Mouse (Mus musculus) heart, adult 2 months (tissue): ENCODE measurements around the gene Pagr1a. TPM values are rescaled to one million over a fixed set of nuclear protein-coding genes. Genes with fewer than 3 reads are reported as not detected.

ENCODE experiments used
- DNase-seq, 2 experiments: peaks; one replicate each; pipeline ENCODE4 v3.0.0; 2021
- H3K27ac ChIP-seq: fragments of 200-600 bp; 2 replicates; pipeline ENCODE4 v1.8.1; 2022
- H3K27me3 ChIP-seq: fragments of 200-500 bp; 2 replicates; pipeline ENCODE4 v1.6.1; 2012; ENCODE audit warnings: mild to moderate bottlenecking, low read length, inconsistent platforms, mixed read lengths; ENCODE audit not compliant: control insufficient read depth, insufficient read depth
- H3K36me3 ChIP-seq: fragments of 200-500 bp; 2 replicates; pipeline ENCODE4 v1.6.1; 2012; ENCODE audit warnings: low read length, inconsistent platforms; ENCODE audit not compliant: control insufficient read depth, insufficient read depth
- H3K4me1 ChIP-seq: fragments of 200-500 bp; 2 replicates; pipeline ENCODE4 v1.6.1; 2011; ENCODE audit warnings: low read length; ENCODE audit not compliant: control insufficient read depth, insufficient read depth
- H3K4me3 ChIP-seq: fragments of 200-600 bp; 2 replicates; pipeline ENCODE4 v1.8.1; 2022
- H3K79me2 ChIP-seq: fragments of 200-500 bp; replicated peaks from 2 replicates; pipeline ENCODE4 v1.6.1; 2012; ENCODE audit warnings: mild to moderate bottlenecking, inconsistent platforms, low read length, moderate library complexity, mixed read lengths; ENCODE audit not compliant: control insufficient read depth, insufficient read depth
- H3K9ac ChIP-seq: fragments of 200-500 bp; 2 replicates; pipeline ENCODE4 v1.6.1; 2012; ENCODE audit warnings: low read depth, mild to moderate bottlenecking, control low read depth, inconsistent platforms, low read length, mixed read lengths
- CTCF ChIP-seq: fragments of 200-600 bp; IDR thresholded peaks from 2 replicates; pipeline ENCODE4 v1.8.1; 2022; ENCODE audit warnings: antibody characterized with exemption, mild to moderate bottlenecking, moderate library complexity
- EP300 ChIP-seq: fragments of 200-500 bp; IDR thresholded peaks from 2 replicates; pipeline ENCODE4 v1.6.1; 2011; ENCODE audit warnings: low read depth, low read length, control low read depth; ENCODE audit not compliant: insufficient read depth
- POLR2A ChIP-seq: fragments of 200-500 bp; IDR thresholded peaks from 2 replicates; pipeline ENCODE4 v1.6.1; 2011; ENCODE audit warnings: mild to moderate bottlenecking, low read depth, low read length, control low read depth; ENCODE audit not compliant: insufficient read depth
- WGBS: fragments of 180-500 bp; shearing (Covaris S2); methylation state at CpG from one replicate; pipeline ENCODE4 v1.1.7; 2018; 5-methylcytosine and 5-hydroxymethylcytosine counted together
- intact Hi-C: fragments of 180-260 bp; cut with DNase I; formaldehyde crosslinking; loops from one replicate; pipeline ENCODE4 v1.15.1; 2025
- polyA plus RNA-seq: library from polyadenylated mRNA; depleted of rRNA; stranded (reverse); fragments of >200 nt; gene quantifications from 2 replicates; pipeline ENCODE4 v1.2.3, GENCODE M21; 2012
- total RNA-seq, 2 experiments: library from RNA; stranded (reverse); gene quantifications; 2 replicates each; pipeline ENCODE4 v1.2.3; 2021

The Pagr1a gene
- total and polyA plus RNA-seq, 3 experiments: 3.6 to 21.4 (median 12.8) TPM

- no peak for DNase-seq
- H3K4me1 ChIP-seq: peaks cover 8% of the 10 kb centered on the region
- no peak overlapping the region for H3K4me3 ChIP-seq
- no peaks in the 10 kb centered on the region for H3K79me2 ChIP-seq
- 67% methylated on average over 1 of the region's 1 CpGs for WGBS
- no peaks in the 10 kb centered on the region for H3K36me3 ChIP-seq
- H3K9ac ChIP-seq: no peak overlapping the region
- intact Hi-C loops: no loop called here
- no peak overlapping the region for H3K27ac ChIP-seq
- TF ChIP-seq CTCF (no peak), EP300 (no peak), POLR2A (no peak)
- H3K27me3 ChIP-seq: no peaks in the 10 kb centered on the region
These were observed 14.1 kb upstream of the Pagr1a start for GRCm38 (mm10) chr7:127031244-127031643.

DNA sequence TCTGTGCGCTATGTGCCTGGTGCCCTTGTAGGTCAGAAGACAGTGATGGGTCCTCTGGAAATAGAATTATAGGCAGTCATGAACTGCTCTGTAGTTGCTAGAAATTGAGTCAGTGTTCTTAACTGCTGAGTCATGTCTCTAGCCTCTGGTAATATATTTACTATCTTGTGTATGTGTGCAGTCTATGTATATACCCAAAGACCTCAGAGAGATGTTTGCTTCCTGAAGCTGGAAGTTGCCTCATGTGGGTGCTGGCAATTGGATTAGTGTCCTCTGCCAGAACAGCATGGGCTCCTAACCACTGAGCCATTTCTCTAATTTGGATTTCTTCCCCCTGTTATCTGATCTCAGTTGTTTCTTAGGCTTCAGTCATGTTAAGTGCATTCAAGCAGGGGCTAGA is 13.0 kb upstream of the Pagr1a start:
- Histone ChIP-seq H3K9ac (no peak overlapping the region), H3K27me3 (no peaks in the 10 kb centered on the region), H3K36me3 (no peaks in the 10 kb centered on the region), H3K4me1 (peaks cover 8% of the 10 kb centered on the region), H3K27ac (no peak overlapping the region), H3K79me2 (no peaks in the 10 kb centered on the region), H3K4me3 (no peak overlapping the region)
- intact Hi-C loops: no loop called here
- DNase-seq: no peak
- TF ChIP-seq CTCF (no peak), EP300 (no peak), POLR2A (no peak)
- 97% methylated on average over 1 of the region's 1 CpGs for WGBS

DNA sequence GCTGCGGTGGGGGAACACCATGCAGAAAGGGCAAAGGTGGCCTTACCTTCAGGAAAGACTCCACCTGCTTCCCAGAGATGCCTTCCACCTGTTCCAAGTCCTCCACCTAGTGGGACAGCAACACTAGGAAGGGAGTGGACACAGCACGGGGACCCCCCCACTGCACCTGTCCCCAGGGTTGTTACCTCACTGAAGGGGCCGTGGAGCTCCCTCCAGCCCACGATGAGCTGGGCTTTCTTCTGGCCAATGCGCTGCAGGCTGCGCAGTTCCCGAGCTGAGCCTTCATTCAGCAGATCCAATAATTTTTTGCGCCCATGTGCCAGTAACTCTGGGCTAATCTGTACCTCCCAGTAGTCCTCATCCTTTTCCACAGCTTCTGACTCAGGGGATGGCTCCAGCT is 10.7 kb upstream of the Pagr1a start:
- intact Hi-C loops: loop anchor here (1.0 to 5.0 kb wide), 3 partner anchors 131 to 269 kb away; partner anchors contain the start of genes Mapk3 and Taok2
- H3K27ac ChIP-seq: peak overlapping the region; percentile 87
- 56% methylated on average over 8 of the region's 8 CpGs for WGBS
- DNase-seq: no peak
- H3K27me3 ChIP-seq: no peaks in the 10 kb centered on the region
- peaks cover 9% of the 10 kb centered on the region for H3K4me1 ChIP-seq
- H3K4me3 ChIP-seq: peak overlapping the region; percentile 83
- H3K36me3 ChIP-seq: peaks cover 3% of the 10 kb centered on the region; the same call in 1 of the 2 replicates
- H3K9ac ChIP-seq: peak overlapping the region; percentile 76
- no peaks in the 10 kb centered on the region for H3K79me2 ChIP-seq
- TF ChIP-seq POLR2A (no peak), EP300 (no peak), CTCF (no peak)

- intact Hi-C loops: loop anchor here (1.0 to 5.0 kb wide), 3 partner anchors 130 to 268 kb away; partner anchors contain the start of genes Mapk3 and Taok2
- under 1% methylated on average over 48 of the region's 63 CpGs for WGBS
- Histone ChIP-seq H3K36me3 (peaks cover 3% of the 10 kb centered on the region; the same call in 1 of the 2 replicates), H3K4me1 (peaks cover 9% of the 10 kb centered on the region), H3K9ac (peak within 1 kb of the TSS; percentile 98), H3K27ac (peak within 1 kb of the TSS; percentile 92), H3K4me3 (peak within 1 kb of the TSS; percentile 83), H3K27me3 (no peaks in the 10 kb centered on the region), H3K79me2 (no peaks in the 10 kb centered on the region)
- TF ChIP-seq EP300: peak; percentile 78
- TF ChIP-seq CTCF: no peak
- TF ChIP-seq POLR2A: peak; percentile 97
- DNase-seq: peak; percentile 99 to 100
These were observed 10.0 kb upstream of the Pagr1a start, which contains the start of gene Maz for GRCm38 (mm10) chr7:127026984-127027726. TSS of gene Maz (minus strand) at chr7:127027037.

DNA sequence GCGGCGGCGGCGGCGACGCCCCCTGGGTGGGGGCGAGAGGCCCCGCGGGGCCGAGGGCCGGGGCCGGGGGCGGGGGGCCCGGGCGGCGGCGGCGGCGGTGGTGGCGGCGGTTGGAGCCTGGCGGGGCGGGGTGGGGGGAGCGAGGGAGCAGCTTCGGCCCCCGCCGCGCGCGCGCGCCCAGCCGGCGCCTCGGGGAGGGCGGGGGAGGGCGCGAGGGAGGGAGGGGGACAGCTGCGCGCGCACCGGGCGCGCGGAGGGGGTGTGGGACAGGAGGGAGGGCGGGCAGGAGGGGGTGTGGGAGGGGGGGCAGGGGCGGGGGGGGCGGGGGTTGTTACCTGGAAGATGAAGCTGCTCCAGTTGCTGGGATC is 9.4 kb upstream of the Pagr1a start:
- intact Hi-C loops: loop anchor here (5.0 kb wide), 2 partner anchors 129 to 144 kb away; partner anchors contain the start of gene Taok2
- WGBS: 1% methylated on average over 16 of the region's 48 CpGs
- no peak overlapping the region; the same call in 1 of the 2 replicates for H3K4me3 ChIP-seq
- peak overlapping the region; percentile 87 for H3K27ac ChIP-seq
- peaks cover 3% of the 10 kb centered on the region; the same call in 1 of the 2 replicates for H3K36me3 ChIP-seq
- no peaks in the 10 kb centered on the region for H3K79me2 ChIP-seq
- peak in 1 of 2 experiments; percentile 86 for DNase-seq
- TF ChIP-seq CTCF: no peak
- no peak for TF ChIP-seq EP300
- TF ChIP-seq POLR2A: no peak
- H3K9ac ChIP-seq: peak overlapping the region; percentile 98
- no peaks in the 10 kb centered on the region for H3K27me3 ChIP-seq
- H3K4me1 ChIP-seq: peaks cover 9% of the 10 kb centered on the region

DNA sequence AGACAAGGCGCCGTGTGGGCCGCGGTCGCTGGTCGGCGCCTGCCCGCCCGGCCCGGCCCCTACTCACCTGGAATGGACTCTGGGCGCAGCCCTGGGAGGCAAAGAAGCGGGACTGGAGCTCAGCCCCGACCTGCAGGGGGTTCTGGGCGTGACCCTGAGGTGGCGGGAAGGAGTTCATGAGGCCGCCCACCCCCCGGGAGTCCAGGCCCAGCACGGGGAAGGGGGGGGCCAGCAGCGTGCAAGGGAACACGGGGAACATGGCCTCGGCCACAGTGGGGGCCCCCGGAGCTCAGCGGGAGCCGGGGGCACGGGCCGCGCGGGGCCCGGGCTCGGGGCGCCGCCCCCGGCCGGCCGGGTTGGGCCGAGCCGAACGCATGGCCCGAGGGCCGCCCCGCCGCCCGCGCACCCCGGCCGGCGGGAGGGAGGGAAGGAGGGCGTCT is 9.0 kb upstream of the Pagr1a start:
- Histone ChIP-seq H3K4me1 (peaks cover 10% of the 10 kb centered on the region), H3K27me3 (no peaks in the 10 kb centered on the region), H3K27ac (peak overlapping the region; percentile 92), H3K4me3 (peak overlapping the region; percentile 56), H3K9ac (peak overlapping the region; percentile 98), H3K79me2 (no peaks in the 10 kb centered on the region), H3K36me3 (peaks cover 3% of the 10 kb centered on the region; the same call in 1 of the 2 replicates)
- intact Hi-C loops: loop anchor here (5.0 kb wide), 2 partner anchors 129 to 144 kb away; partner anchors contain the start of gene Taok2
- DNase-seq: peak; percentile 79 to 81
- no peak for TF ChIP-seq POLR2A
- no peak for TF ChIP-seq CTCF
- TF ChIP-seq EP300: no peak
- WGBS: 0% methylated on average over 31 of the region's 48 CpGs
